Mouse (Mus musculus) megakaryocyte, adult 5-6 weeks (primary cell): ENCODE results near the gene Arhgap44. TPM values are rescaled to one million over a fixed set of nuclear protein-coding genes. Genes with fewer than 3 reads are reported as not detected.

Source experiments
- ATAC-seq: 2 replicates; pipeline ENCODE4 v1.8.0; 2016; ENCODE audit warnings: mild to moderate bottlenecking, inconsistent platforms; ENCODE audit not compliant: poor library complexity, severe bottlenecking
- total RNA-seq, 2 experiments: library from RNA; stranded (forward) in 1 of 2; stranded (reverse) in 1 of 2; fragments of 153-499, 151-499 nt in 1 of 2; fragments of 221-1000, 200-1000 nt in 1 of 2; gene quantifications; 2 replicates each; pipeline versions ENCODE4 v1.2.3 to v1.2.4; 2015 to 2017

The Arhgap44 gene
- total RNA-seq, 2 experiments from 2014 or later, result not detected

GRCm38 (mm10) chr11:65089282-65089681 is 73.5 kb downstream of the Arhgap44 start:
- no peak for ATAC-seq

DNA sequence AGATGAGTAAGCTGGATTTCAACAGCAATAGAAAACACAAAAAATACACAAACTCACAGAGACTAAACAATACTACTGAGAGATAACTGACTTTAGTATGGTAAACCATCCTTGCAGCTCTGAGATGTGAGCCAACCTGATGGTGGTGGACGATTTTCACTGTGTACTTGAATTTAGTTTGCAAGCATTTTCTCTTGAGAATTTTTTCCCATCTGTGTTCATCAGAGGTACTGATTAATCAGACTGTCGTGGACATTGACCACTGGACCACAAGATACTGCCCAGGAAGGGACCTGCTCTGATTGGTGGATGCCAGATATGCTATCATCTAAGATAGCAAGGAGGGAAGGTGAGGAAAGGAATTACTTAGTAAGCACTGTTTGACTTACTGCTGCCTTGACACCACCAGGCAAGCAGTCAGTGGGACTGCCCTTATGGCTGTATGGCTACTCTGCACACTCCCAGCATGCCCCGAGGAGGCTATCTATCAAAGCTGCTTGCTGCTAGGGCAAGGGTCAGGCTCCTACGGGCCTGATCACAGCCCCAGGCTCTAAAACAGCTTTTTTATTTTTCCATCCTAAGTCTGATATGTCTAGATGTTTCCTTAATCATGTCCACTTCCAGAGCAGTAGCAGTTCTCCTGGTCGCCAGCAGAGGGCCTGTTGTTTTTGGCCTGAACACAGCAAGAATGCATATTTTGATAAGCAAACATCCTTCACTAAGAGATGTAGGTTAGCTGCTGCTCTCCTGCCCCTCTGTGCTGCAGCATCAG is 74.1 kb downstream of the Arhgap44 start:
- ATAC-seq, result no peak

DNA sequence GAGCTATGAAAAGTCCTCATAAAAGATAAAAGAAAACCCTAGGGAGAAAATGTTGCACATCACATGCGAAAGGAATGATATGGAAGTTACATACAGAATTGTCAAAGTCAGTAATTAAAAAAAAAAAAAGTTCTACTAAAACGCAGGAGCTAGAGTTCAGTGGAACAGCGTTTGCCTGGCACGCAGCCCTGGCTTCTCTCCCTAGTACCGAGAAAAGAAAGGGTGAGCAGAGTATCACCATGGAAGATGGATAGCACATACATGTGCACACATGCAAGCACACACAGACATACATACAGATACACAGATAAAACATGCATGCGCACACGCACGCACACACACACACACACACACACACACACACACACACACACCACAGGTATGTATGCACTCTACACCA is 82.0 kb downstream of the Arhgap44 start:
- no peak for ATAC-seq

DNA sequence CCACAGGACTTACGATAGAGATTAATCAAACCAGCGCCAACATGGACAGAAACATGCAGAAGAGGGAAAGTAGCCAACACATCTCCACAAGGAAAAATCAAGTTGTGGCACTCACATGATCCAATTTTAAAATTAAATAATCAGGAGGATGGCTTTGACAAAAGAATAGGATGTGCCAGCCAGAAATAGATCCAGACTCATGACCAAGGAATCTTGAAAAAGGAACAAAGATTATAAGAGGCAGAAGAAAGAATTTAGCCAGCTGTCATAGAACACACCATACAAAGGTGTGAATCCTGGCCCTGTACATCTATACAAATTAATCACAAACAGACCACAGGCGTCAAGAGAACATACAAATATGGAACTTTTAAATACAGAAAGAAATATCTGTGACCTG is 82.5 kb downstream of the Arhgap44 start:
- ATAC-seq, result no peak

DNA sequence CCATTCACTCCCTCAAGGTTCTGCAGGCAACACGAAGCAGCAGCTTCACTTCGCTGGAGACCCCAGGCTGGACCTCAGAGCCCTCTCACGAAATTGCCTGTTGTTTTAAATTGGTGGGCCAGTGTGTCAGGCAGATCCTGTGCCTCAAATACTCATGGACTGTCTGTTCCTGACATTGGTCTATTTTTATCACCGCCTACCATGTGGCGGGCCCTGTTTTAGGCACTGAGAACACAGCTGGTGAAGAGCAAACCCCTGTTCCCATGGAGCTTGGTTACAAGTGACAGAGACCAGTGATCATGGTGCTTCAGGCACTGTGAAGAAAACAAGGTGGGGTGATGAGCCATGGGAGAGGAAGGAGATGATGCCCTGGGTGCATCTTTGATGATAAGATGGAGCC is 93.2 kb downstream of the Arhgap44 start:
- ATAC-seq, result no peak

DNA sequence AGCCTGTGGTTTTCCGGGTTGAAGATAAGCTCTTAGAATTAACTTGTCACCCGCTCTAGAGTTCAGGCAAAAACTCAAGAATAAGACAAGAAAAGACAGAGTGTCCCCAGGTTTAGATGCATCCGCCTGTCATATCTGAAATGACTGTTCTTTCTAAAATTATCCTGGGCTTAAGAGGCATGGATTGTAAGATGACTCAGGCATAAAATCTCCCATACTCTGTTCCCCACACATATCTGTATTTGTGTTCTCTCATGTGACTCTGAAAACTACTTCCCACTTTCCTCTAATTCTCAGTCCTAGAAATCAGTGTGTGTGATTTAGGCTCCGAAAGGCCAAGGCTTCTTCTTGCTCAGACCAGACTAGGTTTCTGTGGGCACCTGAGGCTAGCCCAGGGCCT is 93.7 kb downstream of the Arhgap44 start:
- no peak for ATAC-seq

DNA sequence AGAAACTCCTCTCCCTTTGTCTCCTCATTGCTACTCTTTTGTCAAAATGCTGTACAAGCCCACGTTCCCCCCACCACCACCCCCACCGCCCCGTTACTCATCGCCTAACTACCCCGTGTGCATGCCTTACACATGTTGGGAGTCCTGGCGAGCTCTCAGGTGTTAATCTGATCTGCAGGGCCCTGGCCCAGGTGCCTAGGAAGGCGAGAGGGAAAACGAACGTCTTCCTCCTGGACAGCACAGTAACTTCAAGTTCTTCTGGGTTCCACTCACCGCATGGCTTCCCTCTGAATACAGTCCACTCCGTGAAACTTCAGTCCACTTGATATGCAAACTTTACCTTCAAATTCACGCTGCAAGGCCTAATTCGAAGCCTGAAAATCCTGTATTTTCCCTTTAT is 97.6 kb downstream of the Arhgap44 start:
- no peak for ATAC-seq

DNA sequence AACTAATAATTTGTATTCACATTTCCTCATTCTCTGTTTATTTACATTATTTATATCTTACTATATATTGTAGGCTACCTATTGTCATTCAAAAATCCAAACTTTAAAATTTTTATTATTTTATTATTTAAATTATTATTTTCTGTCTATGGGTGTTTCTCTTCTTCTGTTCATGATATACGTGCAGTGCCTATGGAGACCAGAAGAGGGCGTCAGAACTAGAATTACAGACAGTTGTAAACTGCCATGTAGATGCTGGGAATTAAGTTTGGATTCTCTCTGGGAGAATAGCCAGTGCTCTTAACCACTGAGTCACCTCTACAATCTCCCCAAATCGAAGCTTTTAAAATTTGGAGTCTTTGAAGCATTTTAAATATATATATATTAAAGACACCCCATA is 101.3 kb downstream of the Arhgap44 start:
- ATAC-seq, result no peak

DNA sequence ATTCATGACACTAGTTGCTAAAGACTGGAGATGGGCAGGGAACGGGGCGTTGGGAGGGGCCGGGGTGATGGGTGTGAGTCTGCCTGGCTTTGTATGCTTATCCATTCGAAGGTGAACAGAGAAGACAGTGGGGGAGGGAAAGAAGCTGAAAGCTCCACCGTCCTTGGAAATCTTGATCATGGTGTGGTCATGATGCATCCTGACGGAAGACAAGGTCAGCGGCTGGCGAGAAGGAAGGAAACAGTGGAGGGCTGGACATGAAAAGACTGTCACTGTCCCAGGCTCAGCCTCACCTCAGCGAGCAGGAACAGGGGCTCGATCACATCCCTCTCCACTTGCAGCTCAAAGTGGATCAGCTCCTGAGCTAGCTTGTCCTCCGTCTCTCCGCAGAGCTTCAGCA is 103.2 kb downstream of the Arhgap44 start:
- ATAC-seq, result no peak

GRCm38 (mm10) chr11:65058224-65058908 is 104.4 kb downstream of the Arhgap44 start:
- ATAC-seq, result no peak

DNA sequence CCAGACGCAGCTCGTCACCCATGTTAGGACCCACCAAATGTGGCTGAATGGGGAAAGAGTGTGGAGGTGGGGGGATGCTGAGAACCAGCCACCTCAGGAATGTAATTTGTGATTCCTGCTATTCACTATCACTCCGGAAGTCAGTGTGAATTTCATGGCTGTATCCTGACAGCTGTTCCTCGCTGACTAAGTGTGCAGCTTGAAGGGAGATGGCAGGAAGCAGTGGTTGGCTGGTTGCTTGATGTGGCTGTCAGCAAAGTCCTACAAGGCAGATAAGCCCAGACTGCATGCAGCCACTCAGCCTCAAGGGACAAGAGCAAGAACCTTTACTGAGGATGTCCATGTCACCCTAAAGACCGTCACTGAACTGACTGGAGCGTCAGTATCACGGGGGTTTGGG is 107.2 kb downstream of the Arhgap44 start:
- no peak for ATAC-seq

GRCm38 (mm10) chr11:65054216-65054615 is 108.5 kb downstream of the Arhgap44 start:
- ATAC-seq, result no peak

DNA sequence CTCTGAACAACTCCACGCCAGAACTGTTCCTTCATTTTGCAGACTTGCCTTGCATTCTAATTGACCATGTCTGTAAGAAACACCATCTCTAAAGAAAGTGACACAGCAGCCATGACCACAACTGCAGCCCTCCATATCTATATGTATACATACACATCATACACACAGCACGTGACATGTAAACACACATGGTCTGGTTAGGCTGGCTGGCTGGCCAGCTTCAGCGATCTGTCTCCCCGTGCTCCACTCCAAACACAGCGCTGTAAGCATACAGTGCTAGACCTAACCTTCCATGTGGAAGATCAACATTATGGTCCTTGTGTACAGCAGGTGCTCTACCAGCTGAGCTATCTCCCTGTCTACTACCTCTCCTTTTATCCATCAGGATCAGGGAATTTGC is 111.9 kb downstream of the Arhgap44 start:
- no peak for ATAC-seq

- ATAC-seq, result no peak
Measured at GRCm38 (mm10) chr11:65049090-65049489, 113.7 kb downstream of the Arhgap44 start.

- no peak for ATAC-seq
Measured at GRCm38 (mm10) chr11:65040556-65040955, 122.2 kb downstream of the Arhgap44 start.

DNA sequence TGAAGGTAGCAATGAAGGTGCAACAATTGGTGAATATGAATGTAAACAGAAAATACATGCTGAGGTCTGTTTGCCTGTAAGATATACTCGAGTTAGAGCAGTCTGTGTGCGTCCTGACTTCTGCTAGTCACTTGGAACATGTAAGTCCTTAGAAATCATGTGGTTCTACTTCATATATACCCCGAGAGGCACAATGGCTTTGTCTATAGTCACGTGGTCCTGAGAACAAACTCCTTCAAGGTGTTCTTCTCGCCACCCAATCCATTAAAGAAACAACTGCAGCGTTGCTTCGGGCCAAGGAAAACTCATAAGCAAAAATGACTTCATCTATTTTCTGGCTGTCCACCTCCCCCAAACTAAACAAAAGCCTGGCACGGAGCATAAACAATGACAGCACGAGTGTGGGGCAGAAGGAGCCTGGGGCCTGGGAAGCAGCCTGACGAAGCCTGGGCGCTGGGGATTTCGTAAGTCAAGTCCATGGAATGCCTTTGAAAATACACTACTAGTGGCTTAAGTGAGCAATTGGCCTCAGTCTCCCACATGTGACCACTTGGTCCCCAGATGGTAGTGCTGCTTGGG is 123.2 kb downstream of the Arhgap44 start:
- ATAC-seq, result no peak

GRCm38 (mm10) chr11:65038996-65039395 is 123.8 kb downstream of the Arhgap44 start:
- no peak for ATAC-seq

DNA sequence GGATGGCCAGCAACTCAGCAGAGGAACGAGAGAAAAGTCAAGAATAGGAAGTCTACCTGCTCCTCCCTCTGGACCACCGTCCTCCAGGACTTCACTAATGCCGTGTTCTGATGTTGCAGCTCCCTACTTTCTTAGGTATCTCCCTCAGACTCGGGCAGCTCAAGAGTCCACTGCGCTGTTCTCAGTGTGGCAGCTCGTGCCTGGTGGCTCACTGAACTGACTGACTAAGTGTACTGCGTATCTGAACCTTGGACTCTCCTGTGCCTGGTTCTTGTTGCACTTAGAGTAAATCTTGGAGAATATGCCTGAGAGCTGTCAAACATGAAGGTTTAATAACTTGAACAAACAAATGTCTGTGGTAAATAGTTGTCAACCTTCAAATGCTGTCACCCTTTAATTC is 130.5 kb downstream of the Arhgap44 start:
- no peak for ATAC-seq

GRCm38 (mm10) chr11:65030201-65030600 is 132.6 kb downstream of the Arhgap44 start:
- ATAC-seq, result no peak

- ATAC-seq, result no peak
Measured at GRCm38 (mm10) chr11:65028049-65028448, 134.7 kb downstream of the Arhgap44 start.

DNA sequence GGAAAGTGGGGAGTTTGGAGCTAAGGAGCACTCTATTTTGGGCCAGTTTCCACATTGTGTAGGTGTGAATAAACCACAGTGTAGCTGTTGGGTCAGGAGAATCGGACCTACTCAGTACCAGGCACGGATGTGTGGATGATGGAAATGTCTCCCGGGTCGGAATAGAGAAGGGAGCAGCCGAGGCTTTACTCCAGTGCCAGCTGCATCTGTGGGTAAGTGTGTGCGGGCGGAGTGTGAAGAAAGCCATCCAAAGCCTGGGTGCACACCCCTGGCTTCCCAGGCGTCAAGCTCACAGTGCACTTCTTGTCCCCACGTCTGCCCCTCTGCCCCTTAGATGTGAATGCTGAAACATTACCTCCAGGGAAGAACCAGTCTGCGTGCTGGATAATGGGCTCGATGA is 140.0 kb downstream of the Arhgap44 start:
- no peak for ATAC-seq

GRCm38 (mm10) chr11:65020744-65021143 is 142.0 kb downstream of the Arhgap44 start:
- ATAC-seq, result no peak
